Mouse (Mus musculus): ENCODE data around the gene Rbmx2.

DNA sequence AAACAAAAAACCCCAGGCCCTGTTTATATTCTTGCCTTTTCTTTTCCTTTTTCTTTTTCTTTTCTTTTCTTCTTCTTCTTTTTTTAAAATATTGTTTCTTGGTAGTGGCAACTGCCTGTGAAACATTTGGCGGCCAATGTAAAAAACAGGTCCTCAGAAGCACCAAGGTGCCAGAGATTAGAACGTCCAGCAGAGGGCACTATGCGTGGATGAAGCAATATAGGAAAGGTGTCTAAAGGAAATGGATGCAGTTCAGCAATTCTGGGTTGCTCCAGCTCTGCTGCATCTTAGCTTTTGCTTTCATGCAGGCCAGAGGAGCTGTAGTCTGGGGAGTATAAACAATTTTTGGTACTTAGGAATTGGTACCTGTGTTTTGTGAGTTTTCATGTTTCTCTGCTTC lies 11.4 kb upstream of the Rbmx2 start:
- TF ChIP-seq POLR2A (IDR thresholded peaks at IDR 0.05; ENCODE audit: low read depth, low read length) (no peak), CTCF (IDR thresholded peaks at IDR 0.05; ENCODE audit: borderline replicate concordance, insufficient read depth, low read length) (no peak)

All from embryonic fibroblast, embryonic 13.5 days (primary cell).